Mouse (Mus musculus): ENCODE data around the gene Znhit3. TPM values are rescaled to one million over a fixed set of nuclear protein-coding genes. Genes with fewer than 3 reads are reported as not detected.

Znhit3 gene
- total RNA-seq, 2 experiments from 2014 or later: 13.4 to 13.7 TPM

DNA sequence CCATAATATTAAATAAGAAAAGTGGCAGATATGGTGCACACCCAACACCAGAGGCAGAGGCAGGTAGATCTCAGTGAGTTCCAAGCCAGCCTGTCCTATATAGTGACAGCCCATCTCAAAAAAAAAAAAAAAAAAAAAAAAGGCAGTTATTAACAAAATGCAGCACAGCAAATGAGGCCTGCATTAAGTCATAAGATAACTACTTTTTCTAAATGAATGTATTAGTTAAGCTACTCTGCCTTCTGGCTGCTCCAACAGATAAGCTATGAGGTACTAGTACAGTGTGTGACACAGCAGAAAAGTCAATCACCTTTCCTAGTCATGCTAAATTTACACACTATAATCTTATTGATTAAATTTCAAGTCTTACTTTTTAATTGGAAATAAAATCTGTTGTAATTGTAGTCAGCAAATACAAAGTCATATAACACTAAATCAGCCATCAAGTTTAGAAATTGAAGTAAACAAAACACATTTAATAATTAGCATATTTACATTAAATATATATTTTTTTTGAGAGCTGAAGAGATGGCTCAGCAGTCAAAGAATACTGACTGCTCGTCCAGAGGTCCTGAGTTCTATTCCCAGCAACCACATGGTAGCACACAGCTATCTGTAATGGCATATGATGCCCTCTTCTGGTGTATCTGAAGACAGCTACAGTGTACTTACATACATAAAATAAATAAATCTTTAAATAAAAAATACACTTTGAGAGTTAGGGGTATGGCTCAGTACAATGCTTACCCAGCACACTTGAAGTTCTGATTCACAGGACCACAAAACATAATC lies 42.9 kb downstream of the Znhit3 start:
- no peak for DNase-seq

GRCm38 (mm10) chr11:84871548-84872069 lies 44.6 kb downstream of the Znhit3 start:
- no peak for DNase-seq

DNA sequence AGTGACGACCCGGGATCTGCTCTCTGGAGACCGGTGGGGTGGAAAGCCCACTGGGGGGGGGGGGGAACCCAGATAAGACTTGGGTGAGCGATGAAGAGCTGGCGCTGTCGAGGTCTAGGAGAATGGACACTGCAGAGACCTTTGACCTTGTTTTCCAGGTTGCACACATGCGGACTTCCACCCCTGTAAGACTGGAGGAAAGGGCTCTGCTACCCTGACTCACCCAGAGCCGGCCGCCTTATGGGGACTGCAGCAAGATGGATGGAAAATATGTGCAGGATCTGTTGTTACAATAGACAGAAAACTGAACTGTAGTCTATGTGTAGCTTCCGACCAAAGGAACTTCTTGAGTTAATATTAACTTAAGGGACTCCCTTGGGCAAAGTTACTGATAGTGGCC lies 45.1 kb downstream of the Znhit3 start:
- DNase-seq: no peak

- peak; percentile 94 for DNase-seq
Measured at GRCm38 (mm10) chr11:84870337-84871043, 45.7 kb downstream of the Znhit3 start, which contains the start of gene Ggnbp2. Gene Ggnbp2, minus strand, starts transcription at chr11:84870817.

DNA sequence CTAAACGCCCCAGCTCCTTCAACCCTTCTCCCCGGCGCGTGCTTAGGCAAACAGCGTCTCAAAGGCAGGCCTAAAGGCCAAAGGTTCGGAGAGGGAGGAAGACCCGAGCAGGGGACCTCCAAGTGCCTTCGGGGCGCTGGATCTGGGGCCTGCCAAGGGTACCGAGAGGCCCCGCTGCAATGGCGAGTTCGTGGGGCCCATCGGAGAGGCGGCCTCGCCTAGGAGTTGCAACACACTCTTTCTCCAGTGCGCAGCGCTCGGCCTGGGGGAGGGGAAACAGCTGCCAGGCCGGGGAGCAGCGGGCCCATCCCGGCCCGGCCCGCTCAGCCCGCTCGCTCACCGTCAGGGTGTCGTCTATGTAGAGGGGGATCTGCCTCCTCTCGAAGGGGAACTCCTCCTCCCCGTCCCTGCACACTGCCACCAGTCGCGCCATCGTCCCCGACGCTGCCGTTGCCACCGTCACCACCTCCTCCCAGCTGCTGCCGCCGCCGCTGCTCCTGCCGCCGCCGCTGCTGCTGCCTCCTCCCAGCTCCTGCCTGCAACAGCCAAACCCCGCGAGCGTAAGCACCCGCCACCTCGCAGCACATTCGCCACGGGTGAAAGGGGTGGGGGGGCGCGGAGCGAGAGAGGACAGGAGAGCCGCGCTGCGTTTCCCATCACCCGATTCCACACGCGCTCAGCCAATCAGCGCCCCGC lies 46.5 kb downstream of the Znhit3 start:
- DNase-seq: peak; percentile 96

DNA sequence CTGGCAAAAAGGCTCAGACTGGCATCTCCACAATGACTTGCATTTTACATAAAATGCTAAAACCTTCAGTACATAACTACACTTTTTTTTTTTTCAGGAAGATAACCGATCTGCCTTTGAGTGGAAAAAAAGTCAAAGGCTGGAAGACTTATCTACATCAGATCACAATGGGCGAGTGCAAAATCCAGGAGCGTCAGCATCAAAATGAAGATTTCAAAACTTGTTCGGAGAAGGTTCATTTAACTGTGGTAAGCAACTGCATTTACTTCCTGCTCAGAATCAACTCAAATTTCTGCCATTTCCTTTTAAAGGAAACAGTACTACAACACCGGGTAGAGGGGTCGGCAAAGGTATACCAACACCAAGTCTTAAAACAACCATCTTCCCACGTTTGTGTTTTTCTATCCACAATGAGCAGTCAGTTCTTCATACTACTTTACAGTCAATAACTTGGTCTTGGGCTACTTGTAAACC lies 47.3 kb downstream of the Znhit3 start:
- DNase-seq: no peak

- DNase-seq: no peak
Measured at GRCm38 (mm10) chr11:84867586-84867985, 48.6 kb downstream of the Znhit3 start.

- no peak for DNase-seq
Measured at GRCm38 (mm10) chr11:84865268-84865667, 50.9 kb downstream of the Znhit3 start.

Small RNA genes within 50 kb of the gene (microRNA-seq; reads per million reads assigned to microRNA genes)
- 0 reads per million in 2 experiments for gene Gm23564

Other genes starting within 250 kb of the Znhit3 start
- 10 to 100 TPM; 11.9 to 12.8 TPM for gene Mrm1, start 96.9 kb downstream of the Znhit3 start, total RNA-seq (2021)
- 10 to 100 TPM; 78.8 to 81.5 TPM for gene Dhrs11, start 87.4 kb downstream of the Znhit3 start, total RNA-seq (2021)
- gene Ggnbp2, start 45.5 kb downstream of the Znhit3 start, total RNA-seq (2021): 10 to 100 TPM; 55.5 to 64.4 TPM
- gene Myo19, start 36.2 kb downstream of the Znhit3 start, total RNA-seq (2021): 10 to 100 TPM; 13.7 to 15.4 TPM
- gene Pigw, start 36.1 kb downstream of the Znhit3 start, total RNA-seq (2021): 1 to 10 TPM; 6.4 to 7.8 TPM
- 10 to 100 TPM; 21.1 to 21.5 TPM for gene Car4, start 41.4 kb upstream of the Znhit3 start, total RNA-seq (2021)
- gene Usp32, start 223.8 kb upstream of the Znhit3 start, total RNA-seq (2021): 10 to 100 TPM; 21.8 to 21.9 TPM

Data from heart, postnatal 4 days (tissue).